Mouse (Mus musculus): ENCODE data around the gene Gm14419. TPM values are rescaled to one million over a fixed set of nuclear protein-coding genes. Genes with fewer than 3 reads are reported as not detected.
"Not testable (repeated sequence)": the region's sequence is repeated elsewhere in the genome, so short reads cannot be mapped to it uniquely, and the experiment has no call there.

Gm14419 gene
- polyA plus RNA-seq (2014; fragmentation: Nextera tagmentation; extraction: Ambion mirVana): 7.1 and 7.2 TPM in 2 replicates

DNA sequence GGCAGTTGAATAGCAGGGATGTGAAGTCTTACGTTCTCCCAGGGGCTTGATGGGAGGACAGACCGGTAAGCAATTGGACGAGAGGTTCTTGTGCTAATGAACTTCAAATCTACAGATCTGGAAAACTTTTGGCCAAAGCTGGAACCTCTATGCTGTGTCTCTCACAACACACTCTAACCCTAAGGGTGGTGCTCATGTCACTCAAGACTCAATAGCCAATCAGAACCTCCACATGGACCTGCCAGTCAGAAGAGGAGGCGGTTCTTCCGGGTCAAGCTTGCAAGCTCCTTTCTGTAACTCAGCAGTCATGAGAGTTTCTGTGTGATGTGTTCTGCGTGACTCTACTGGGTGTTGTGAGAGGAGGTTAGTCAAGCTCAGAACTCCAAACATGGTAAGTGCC, at the start of gene Gm14419:
Gene Gm14419 (plus strand): TSS at position 301 of the 400 bp plus-strand sequence.
- not testable (repeated sequence) for H3K4me1 ChIP-seq (ENCODE audit: control insufficient read depth, insufficient read depth, low read length); H3K9me3 ChIP-seq (ENCODE audit: control insufficient read depth, low read length); DNase-seq; H3K4me2 ChIP-seq (ENCODE audit: low read length); H3K36me3 ChIP-seq (ENCODE audit: control insufficient read depth, insufficient read depth, low read length); H3K4me3 ChIP-seq (replicated peaks; ENCODE audit: low read depth, low read length); H3K27ac ChIP-seq (replicated peaks; ENCODE audit: low read depth, low read length); H3K9ac ChIP-seq (replicated peaks; ENCODE audit: low read length); ATAC-seq (ENCODE audit: low FRiP score, low TSS enrichment); H3K27me3 ChIP-seq (ENCODE audit: control insufficient read depth, insufficient read depth, low read length)
- WGBS: no CpG with 5 or more reads among the region's 6 CpGs

Other genes starting within 250 kb of the Gm14419 start
- 8.0 and 9.4 TPM in 2 replicates for gene Gm14295, start 202.3 kb upstream of the Gm14419 start, polyA plus RNA-seq (2014; fragmentation: Nextera tagmentation; extraction: Ambion mirVana)
- gene Gm14408, start 169.8 kb upstream of the Gm14419 start, polyA plus RNA-seq (2014; fragmentation: Nextera tagmentation; extraction: Ambion mirVana): not detected in 2 replicates
- gene Gm14296, start 73.1 kb upstream of the Gm14419 start, polyA plus RNA-seq (2014; fragmentation: Nextera tagmentation; extraction: Ambion mirVana): 13.4 and 15.5 TPM in 2 replicates
- 1.4 TPM in 1 of 2 replicates, not detected in the other for gene Gm14401, start 73.4 kb downstream of the Gm14419 start, polyA plus RNA-seq (2014; fragmentation: Nextera tagmentation; extraction: Ambion mirVana)
- 41.0 and 44.8 TPM in 2 replicates for gene Gm14410, start 205.5 kb downstream of the Gm14419 start, polyA plus RNA-seq (2014; fragmentation: Nextera tagmentation; extraction: Ambion mirVana)